Mouse (Mus musculus): Measurements from ENCODE around the gene Eps15l1.
A peak's percentile ranks its signal among the peaks of the same experiment; 100 is the strongest.

Eps15l1 gene

GRCm38 (mm10) chr8:72348956-72349355 lies 72.3 kb downstream of the Eps15l1 start:
- no peak for DNase-seq

DNA sequence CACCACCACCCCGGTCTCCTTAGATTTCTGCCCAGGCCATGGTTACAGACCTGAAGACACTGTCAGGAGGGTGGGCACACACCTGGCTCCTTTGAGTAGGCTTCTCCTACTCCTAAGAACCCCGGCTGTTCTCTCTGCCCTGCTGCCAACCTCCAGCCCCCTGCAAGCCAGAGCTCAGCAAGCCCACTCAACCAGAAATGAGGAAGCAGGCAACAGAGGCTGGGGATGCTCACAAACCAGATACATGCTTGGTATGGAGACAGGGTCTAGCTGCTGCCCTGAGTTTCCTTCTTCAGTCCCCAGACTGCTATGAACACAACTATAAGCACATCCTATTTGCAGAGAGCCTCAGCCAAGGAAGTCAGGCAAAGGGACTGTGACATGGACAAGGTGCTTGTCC lies 73.1 kb downstream of the Eps15l1 start:
- no peak for DNase-seq

DNA sequence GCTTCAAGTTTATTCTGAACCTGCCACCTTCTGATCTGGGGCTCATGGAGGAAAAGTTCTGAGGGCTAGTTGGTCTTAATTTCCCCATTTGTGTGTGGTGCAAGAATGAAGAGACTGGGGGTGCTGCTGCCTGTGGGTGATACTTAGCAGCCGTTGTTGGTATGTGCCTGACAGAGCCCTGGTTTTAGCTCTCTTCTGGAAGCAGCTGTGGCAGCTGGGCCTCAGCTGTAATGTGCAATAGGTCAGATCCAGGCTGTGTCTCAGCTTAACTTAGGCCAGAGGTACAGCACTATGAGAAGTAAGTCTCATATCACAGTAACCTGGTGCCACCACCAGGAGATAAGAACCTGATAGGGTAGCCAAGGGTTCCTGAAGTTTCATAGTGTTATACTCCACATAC lies 73.7 kb downstream of the Eps15l1 start:
- no peak for DNase-seq

GRCm38 (mm10) chr8:72343725-72344124 lies 77.5 kb downstream of the Eps15l1 start:
- DNase-seq: no peak

DNA sequence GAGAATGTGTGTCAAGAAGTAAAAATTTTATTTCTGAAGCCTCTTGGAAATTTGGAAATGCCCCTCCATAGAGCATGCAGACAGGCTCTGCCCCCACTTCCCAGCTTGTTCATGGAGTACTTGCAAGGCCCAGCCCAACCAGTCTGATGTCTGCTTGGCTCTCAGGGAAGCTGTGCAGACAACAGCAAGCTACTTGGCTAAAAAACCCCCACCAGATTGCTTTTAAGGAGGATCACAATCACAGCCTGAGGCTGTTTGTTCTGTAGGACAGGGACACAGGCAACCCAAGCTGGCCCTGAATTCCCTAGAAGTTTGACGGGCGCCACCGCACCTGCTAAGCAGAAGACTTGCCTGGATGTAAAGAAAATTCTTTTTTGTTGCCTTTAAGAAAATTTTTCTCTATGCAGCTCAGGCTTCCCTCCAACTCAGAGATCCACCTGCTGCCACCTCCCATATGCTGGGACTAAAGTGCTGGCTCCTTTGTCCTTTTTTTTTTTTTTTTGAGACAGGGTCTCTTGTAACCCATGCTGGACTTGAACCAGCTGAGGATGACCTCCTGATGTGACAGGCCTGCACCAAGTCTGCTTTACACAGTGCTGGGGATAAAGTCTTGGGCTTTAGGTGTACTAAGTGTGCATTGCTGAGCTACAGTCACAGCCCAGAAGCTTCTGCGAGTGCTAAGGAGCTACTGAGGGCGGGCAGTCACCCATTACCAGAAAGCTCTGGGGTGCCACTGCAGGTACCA lies 78.5 kb downstream of the Eps15l1 start:
- DNase-seq: no peak

- no peak for DNase-seq
Measured at GRCm38 (mm10) chr8:72337034-72337433, 84.2 kb downstream of the Eps15l1 start.

DNA sequence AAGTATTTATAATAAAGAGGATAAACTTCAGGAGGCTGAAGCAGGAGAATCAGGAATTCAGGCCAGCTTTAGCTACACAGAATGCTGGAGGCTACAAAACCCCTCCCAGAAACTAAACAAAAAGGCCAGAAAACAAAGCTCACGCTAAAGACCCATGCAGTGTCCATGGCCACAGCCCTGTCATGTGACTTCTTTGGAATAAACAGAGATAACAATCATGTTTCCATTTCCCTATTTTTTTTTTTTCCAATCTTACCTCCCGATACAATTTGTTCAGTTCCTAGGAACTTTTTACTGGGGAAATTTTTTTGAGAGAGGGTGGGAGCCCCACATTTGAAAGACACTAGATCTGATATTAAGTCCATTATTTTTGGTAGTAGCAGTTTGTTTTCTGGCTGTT lies 85.0 kb downstream of the Eps15l1 start:
- no peak for DNase-seq

- DNase-seq: no peak
Measured at GRCm38 (mm10) chr8:72334144-72334641, 87.1 kb downstream of the Eps15l1 start.

GRCm38 (mm10) chr8:72333429-72334143 lies 87.7 kb downstream of the Eps15l1 start:
- no peak for DNase-seq

GRCm38 (mm10) chr8:72331631-72332030 lies 89.6 kb downstream of the Eps15l1 start:
- no peak for DNase-seq

- no peak for DNase-seq
Measured at GRCm38 (mm10) chr8:72330806-72331516, 90.3 kb downstream of the Eps15l1 start.

- DNase-seq: no peak
Measured at GRCm38 (mm10) chr8:72329116-72329515, 92.1 kb downstream of the Eps15l1 start.

DNA sequence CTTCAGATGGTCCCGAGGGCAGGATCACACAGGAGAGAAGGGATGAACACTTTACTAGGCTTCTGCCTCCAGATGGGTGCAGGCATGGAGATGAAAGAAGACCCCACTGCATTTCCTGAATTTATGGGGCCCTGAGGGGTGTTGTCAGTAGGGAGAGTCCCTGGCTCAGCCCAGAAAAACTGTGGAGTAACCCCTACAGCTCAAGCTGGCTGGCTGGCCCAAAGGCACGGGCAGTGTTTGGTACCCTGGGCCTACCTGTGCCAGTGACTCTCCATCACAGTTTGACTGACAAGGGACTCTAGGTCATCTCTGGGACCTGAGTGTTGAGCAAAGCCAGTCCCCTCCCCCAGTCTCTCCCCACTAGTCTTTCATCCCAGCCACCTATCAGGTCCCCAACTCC lies 96.6 kb downstream of the Eps15l1 start:
- no peak for DNase-seq

DNA sequence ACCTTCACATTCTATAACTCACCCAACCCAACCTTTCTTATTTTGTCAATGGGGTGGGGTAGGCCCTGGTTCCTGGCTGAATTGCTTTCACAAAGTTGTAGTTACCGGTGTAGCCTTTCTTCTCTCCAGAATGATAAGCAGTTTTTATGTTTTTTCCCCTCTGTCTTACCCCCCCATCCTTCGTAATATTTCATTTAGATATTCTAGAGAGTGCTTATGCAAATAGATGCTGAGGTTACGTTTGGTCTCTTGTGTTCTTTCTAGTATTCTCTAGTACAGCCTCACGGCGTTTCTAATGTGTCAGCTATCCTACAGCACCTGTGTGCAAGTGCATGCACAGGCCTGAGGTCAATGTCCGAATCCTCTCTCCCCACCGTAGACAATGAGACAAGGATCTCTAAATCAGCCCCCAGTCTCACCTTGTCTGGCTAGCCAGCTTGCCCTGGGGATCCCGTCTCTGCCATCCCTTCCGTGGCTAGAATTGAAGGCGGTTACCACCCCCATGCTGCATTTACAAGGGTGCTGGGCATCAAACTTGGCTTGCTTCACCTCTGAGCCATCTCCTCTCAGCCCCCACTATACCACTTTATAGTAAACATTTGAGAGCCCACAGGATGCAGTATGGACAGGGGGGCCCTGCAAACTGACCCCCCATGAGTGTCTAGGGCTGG lies 97.1 kb downstream of the Eps15l1 start:
- no peak for DNase-seq

- peak; percentile 50 for DNase-seq
Measured at GRCm38 (mm10) chr8:72323131-72323725, 98.0 kb downstream of the Eps15l1 start.

DNA sequence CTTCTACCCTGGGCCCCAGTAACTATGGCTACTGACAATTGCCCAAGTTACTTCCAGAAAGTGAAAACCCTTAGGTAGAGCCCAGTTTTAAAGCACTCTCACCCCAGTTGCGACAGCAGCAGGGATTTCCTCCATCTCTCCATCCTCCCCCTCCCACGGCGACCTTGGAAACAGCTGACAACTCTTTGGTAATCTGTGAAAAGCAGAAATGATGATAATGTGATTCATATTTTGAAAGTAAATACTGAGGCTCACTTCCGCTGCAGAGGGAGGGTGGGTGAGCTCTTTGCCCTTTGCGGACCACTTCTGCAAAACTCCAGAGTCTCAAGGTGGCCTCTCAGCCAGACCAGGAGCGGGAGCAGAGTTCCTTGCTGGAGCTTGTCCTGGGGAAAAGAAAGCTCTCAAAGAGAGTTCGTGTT lies 98.8 kb downstream of the Eps15l1 start:
- no peak for DNase-seq

DNA sequence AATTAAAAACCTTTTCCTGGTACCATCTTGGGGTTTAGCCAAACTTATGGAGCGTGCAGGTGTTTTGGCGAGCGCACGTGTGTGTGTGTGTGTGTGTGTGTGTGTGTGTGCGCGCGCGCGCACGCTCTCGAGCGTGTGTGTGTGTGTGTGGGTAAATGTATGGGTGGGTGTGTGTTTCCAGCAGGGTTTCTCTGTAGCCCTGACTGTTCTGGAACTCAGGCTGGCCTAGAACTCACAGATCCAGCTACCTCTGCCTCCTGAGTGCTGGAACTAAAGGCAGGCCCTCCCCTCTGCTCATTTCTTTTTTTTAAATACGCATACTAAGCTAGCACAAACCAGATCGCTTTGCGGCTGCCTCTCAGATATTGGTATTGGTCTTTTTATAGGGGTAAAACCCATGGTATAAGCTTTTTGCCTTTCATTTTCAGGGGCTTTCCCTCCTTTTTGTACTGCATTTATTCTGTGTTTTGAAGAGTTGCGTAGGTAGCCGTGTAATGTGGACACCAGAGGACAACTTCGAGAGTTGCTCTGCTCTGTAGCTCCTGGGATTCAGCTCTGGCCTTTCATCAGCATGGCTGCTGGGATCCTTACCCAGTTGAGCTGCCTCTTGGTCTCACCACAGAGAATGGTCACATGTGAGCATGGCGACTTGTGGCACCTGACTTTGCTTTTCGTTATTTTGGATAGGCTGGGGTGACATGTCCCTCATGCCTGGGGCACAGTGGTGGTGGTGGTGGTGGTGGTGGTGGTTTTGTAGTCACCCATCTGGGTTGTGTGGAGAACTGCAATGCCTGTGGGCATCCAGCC lies 99.4 kb downstream of the Eps15l1 start:
- no peak for DNase-seq

DNA sequence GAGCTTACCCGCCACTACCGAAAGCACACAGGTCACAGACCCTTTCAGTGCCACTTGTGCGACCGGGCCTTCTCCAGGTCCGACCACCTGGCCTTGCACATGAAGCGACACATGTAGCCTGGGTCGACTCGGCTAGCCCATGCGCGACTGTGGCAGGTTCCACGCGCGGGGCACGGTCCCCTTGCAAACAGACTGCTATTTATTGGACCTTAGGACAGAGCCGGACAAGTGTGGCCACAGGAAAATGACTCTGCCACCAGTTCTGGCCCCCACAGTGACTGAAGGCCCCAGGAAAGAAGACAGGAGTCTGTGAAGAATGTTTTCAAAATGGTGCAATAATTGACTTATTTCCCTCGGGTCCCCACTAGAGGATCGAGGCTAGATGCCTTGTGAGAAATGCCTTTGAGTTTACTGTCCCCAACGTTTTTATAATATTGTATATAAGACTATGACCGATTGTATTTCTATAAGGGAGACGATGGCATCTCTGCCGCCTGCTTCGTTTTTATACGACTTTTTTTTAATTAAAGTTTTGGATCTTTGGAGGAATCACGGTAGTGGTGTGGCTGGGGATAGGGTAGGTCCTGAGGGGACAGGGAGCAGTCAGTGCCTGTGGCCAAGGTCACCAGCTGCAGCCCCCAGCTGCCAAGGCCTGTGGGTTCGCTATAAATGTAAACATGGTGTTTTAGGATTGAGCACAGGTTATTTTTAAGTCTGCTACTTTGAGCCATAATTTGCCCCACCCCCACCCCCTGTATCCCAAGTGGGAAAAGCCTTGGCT lies 100.3 kb downstream of the Eps15l1 start:
- no peak for DNase-seq

DNA sequence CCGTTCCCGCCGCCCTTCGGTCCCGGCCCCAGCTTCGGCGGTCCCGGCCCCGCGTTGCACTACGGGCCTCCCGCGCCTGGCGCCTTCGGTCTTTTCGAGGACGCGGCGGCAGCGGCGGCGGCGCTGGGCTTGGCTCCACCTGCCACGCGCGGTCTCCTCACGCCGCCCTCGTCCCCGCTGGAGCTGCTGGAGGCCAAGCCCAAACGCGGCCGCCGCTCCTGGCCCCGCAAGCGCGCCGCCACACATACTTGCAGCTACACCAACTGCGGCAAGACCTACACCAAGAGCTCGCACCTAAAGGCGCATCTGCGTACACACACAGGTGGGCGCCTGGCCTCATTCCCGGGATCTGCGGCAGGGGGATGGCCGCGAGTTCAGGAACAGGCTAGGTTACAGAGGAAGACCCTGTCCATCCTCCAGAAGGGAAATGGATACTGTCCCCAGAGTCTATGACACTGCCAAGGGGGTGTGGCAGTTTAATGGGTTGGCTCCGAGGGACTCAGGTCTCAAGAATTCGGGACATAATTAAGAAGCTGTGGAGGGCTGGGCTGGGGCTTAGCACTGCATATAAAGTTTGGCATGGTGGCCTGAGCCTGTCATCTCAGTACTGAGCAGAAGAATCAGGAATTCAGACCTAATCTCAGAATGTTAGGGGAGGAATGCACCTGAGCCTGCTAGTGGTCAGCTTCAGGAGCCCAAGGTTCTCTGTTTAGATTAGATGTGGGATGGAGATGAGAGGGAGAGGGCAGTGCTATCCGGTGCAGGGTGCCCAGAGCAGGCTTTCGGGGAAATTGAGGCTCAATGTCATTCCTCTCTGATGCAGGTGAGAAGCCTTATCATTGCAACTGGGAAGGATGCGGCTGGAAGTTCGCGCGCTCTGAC lies 101.1 kb downstream of the Eps15l1 start:
- DNase-seq: no peak

GRCm38 (mm10) chr8:72319397-72319796 lies 101.9 kb downstream of the Eps15l1 start:
- DNase-seq: no peak

Data from right cerebral cortex, adult 18-20 months (tissue).